Mouse (Mus musculus) limb, embryonic 10.5 days (tissue): ENCODE results near the gene 1810062G17Rik. TPM values are rescaled to one million over a fixed set of nuclear protein-coding genes. Genes with fewer than 3 reads are reported as not detected.

Experiments
- DNase-seq: peaks from one replicate; pipeline ENCODE4 v3.0.0-alpha.2; 2017; ENCODE audit warnings: low spot score
- H3K27ac ChIP-seq: fragments of 300-500 bp; sonication (generic); 2 replicates; pipeline ENCODE4 v1.5.1; 2016; ENCODE audit warnings: mild to moderate bottlenecking
- H3K27me3 ChIP-seq: fragments of 300-500 bp; sonication (generic); 2 replicates; pipeline ENCODE4 v1.6.1; 2016; ENCODE audit warnings: low read depth, mild to moderate bottlenecking; ENCODE audit not compliant: poor library complexity, severe bottlenecking
- H3K36me3 ChIP-seq: fragments of 300-500 bp; sonication (generic); 2 replicates; pipeline ENCODE4 v1.6.1; 2016; ENCODE audit warnings: mild to moderate bottlenecking, moderate library complexity
- H3K4me1 ChIP-seq: fragments of 300-500 bp; sonication (generic); 2 replicates; pipeline ENCODE4 v1.6.1; 2016
- H3K4me3 ChIP-seq: fragments of 300-500 bp; sonication (generic); 2 replicates; pipeline ENCODE4 v1.5.1; 2016; ENCODE audit warnings: mild to moderate bottlenecking, moderate library complexity
- H3K9me3 ChIP-seq: fragments of 300-500 bp; sonication (generic); replicated peaks from 2 replicates; pipeline ENCODE4 v1.6.1; 2016; ENCODE audit warnings: mild to moderate bottlenecking
- WGBS: fragments of 180-500 bp; shearing (Covaris S2); methylation state at CpG from one replicate; pipeline ENCODE4 v1.1.7; 2016; 5-methylcytosine and 5-hydroxymethylcytosine counted together
- polyA plus RNA-seq: library from polyadenylated mRNA; unstranded; fragments of >200 nt; fragmentation: Nextera tagmentation; extraction: Ambion mirVana; gene quantifications from 2 replicates; pipeline ENCODE4 v1.2.1, GENCODE M21; 2016

The 1810062G17Rik gene
- polyA plus RNA-seq, 1 experiment from 2014 or later: 0.84 TPM

DNA sequence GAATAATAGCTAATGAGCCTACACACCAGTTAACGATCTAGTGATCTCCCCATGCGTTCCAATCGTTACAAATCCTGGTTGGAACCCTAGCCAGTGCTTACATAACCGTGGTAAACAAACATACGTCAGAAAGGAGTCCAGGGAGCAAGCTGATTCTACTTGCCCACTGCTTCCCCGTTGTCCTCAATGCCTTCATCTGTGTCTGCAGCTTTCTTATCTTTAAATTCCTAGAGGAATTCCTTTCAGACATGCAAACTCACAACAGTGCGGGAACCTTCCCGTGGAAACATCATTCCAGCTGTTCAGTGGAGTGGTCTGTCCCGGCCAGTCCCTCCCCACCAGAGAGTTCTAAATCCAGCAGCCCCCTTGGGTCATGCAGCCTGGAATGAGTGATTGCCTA lies 7.2 kb downstream of the 1810062G17Rik start:
- Histone ChIP-seq H3K4me3 (no peak overlapping the region), H3K27ac (no peak overlapping the region), H3K27me3 (no peaks in the 10 kb centered on the region), H3K36me3 (no peaks in the 10 kb centered on the region), H3K9me3 (no peaks in the 10 kb centered on the region), H3K4me1 (peaks cover 15% of the 10 kb centered on the region)
- WGBS: 59% methylated on average over 9 of the region's 9 CpGs
- no peak for DNase-seq

DNA sequence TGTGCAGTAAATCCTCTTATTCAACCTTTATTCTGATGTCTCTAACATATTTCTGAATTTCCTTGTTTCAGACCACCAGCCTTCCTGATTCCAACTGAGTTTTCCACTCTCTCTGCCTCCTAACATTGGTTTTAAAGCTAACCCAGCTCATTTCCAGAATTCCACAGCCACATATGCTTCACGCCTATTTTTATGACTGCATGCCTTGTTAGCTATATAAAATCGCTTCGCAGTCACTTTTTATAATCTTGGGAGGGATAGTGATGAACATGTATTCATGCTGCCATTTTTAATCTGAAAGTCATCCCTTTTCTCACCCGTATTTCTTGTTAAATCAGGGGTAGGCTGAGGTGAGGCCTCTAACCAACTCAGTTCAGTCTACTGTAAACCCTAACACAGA lies 8.6 kb downstream of the 1810062G17Rik start:
- WGBS: 91% methylated on average over 4 of the region's 4 CpGs
- DNase-seq: no peak
- Histone ChIP-seq H3K27ac (no peak overlapping the region), H3K4me3 (no peak overlapping the region), H3K36me3 (no peaks in the 10 kb centered on the region), H3K4me1 (peaks cover 15% of the 10 kb centered on the region), H3K27me3 (no peaks in the 10 kb centered on the region), H3K9me3 (no peaks in the 10 kb centered on the region)

DNA sequence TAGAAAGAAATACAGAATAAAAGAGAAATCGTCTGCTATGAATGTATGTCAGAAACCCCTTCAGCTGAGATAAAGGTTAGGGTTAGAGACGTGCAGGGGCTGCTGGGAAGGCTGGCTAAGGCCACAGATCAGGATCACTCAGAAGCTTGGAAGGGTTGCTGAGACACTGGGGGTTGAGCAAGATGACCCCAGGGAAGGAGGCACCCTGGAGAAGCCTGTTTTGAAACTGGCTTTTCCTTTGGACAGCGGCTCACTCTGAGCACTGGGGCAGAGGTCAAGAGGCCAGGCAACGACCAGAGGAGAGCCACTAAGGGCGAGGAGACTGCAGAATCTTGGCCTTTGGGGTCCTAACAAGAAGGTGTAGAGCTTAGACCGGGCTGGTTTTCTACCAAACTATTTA lies 10.4 kb downstream of the 1810062G17Rik start:
- Histone ChIP-seq H3K36me3 (no peaks in the 10 kb centered on the region), H3K4me3 (no peak overlapping the region), H3K27me3 (no peaks in the 10 kb centered on the region), H3K27ac (no peak overlapping the region), H3K4me1 (peaks cover 15% of the 10 kb centered on the region), H3K9me3 (no peaks in the 10 kb centered on the region)
- 56% methylated on average over 6 of the region's 6 CpGs for WGBS
- DNase-seq: no peak

DNA sequence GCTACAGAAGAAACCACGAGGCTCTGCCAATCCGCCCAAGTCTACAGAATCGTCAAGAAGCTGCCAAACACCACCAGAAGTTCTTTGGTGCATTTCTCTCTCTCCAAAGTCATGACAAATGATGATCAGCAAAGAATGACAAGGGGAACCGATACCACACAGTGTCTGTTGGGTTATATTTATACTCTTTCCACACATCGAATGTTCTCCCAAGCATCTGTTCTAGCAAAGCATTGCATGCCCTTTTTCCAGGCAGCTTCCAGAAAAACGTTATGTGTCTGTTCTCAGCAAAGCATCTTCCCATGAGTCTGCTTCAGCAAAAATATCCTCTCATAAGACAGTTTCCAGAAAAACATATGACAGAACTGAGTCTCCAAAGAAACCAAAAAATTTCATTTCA lies 11.1 kb downstream of the 1810062G17Rik start:
- WGBS: 91% methylated on average over 6 of the region's 6 CpGs

DNA sequence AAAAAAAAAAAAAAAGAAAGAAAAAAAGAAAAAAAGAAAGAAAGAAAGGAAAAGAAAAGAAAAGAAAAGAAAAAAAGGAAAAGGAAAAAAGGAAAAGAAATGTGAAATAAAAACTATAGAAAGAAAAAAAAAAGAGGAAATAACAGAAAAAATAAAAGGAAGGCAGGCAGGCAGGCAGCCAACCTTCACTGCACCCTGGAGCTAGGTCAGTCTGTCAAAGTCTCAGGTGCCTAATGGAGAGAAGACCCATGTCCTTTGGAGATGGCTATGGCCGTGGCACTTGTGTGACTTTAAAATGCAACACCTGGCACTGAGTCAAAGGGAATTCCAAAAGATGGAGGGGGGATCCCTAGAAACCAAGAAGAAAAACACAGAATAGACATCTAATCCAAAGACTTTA lies 12.6 kb downstream of the 1810062G17Rik start:
- no peaks in the 10 kb centered on the region for H3K4me1 ChIP-seq
- H3K27ac ChIP-seq: no peak overlapping the region
- DNase-seq: no peak
- H3K9me3 ChIP-seq: no peaks in the 10 kb centered on the region
- H3K4me3 ChIP-seq: no peak overlapping the region
- no peaks in the 10 kb centered on the region for H3K27me3 ChIP-seq
- WGBS: 77% methylated on average over 1 of the region's 1 CpGs
- H3K36me3 ChIP-seq: no peaks in the 10 kb centered on the region

More for the DNA sequence above, 11.1 kb downstream of the 1810062G17Rik start:
- Histone ChIP-seq H3K36me3 (no peaks in the 10 kb centered on the region), H3K4me1 (peaks cover 11% of the 10 kb centered on the region), H3K4me3 (no peak overlapping the region), H3K27ac (no peak overlapping the region), H3K9me3 (no peaks in the 10 kb centered on the region), H3K27me3 (no peaks in the 10 kb centered on the region)
- no peak for DNase-seq

DNA sequence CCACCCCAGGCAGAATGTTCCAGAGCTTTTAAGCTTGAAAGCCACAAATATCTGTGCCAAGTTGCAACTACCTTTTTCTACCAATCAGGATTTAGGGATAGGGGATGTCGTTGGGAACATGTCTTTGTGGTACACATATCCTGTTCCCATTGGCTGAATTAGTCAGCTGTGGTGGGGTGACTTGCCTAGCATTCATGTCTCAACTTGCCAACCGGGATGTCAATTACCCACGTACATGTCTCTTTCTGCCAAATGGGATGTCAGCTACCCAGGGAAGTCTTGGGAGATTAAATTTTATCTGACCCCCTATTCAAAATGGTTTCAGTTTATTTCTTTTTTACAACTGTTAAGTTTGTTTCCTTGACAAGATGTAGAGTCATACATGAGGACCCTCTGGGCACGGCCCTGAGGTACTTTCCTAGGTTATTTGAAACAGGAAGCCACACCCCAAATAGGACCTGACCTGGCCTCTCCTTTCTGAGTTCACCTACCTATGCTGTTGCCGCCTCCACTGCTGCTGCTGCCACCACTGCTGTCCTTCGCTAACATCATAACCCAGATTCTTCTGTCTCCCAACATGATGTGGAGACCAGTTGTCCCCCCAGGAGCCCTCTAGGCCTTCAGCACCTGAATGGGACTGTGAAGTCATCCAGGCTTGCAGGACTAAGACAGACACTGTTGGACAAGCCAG lies 13.3 kb downstream of the 1810062G17Rik start:
- Histone ChIP-seq H3K4me1 (no peaks in the 10 kb centered on the region), H3K27ac (no peak overlapping the region), H3K36me3 (no peaks in the 10 kb centered on the region), H3K4me3 (no peak overlapping the region), H3K9me3 (no peaks in the 10 kb centered on the region), H3K27me3 (no peaks in the 10 kb centered on the region)
- DNase-seq: no peak
- 86% methylated on average over 6 of the region's 6 CpGs for WGBS

DNA sequence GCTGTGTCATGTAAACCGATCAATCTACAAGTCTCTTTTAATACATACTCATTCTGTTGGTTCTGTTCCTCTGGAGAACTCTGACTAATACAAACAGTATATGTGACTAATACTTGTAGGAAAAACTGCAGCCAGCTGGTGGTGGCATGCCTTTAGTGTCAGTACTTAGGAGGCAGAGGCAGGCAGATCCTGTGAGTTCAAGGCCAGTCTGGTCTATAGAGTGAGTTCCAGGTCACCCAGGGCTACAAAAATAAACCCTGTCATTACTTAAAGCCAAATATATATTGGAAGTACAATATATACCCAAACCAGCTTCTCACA lies 13.8 kb downstream of the 1810062G17Rik start:
- no peaks in the 10 kb centered on the region for H3K4me1 ChIP-seq

DNA sequence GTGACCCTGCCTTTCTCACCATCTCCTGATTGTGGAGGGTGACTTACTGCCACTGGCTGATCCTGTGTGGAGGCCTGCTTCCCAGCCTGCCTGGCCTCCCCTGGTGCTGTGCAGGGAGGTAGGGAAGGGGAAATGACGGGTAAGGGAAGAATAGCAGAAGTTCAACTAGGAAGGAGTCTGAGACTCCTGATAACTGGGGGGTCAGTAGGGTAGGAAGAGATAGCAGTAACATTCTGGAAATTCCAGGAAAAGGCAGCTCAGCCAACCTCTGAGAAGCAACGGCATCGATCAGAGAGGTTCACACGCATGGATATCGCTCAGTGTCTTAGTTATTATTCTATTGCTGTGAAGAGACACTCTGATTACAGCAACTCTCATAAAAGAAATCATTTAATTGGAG lies 15.8 kb downstream of the 1810062G17Rik start:
- Histone ChIP-seq H3K36me3 (no peaks in the 10 kb centered on the region), H3K27me3 (peaks cover 8% of the 10 kb centered on the region), H3K27ac (no peak overlapping the region), H3K9me3 (no peaks in the 10 kb centered on the region), H3K4me3 (no peak overlapping the region), H3K4me1 (0 out of 2 replicates have a peak, but pooled peaks cover 3% of the 10 kb centered on the region)
- no peak for DNase-seq
- 86% methylated on average over 5 of the region's 5 CpGs for WGBS

More for the DNA sequence above, 13.8 kb downstream of the 1810062G17Rik start:
- H3K27ac ChIP-seq: no peak overlapping the region
- no peaks in the 10 kb centered on the region for H3K27me3 ChIP-seq
- H3K36me3 ChIP-seq: no peaks in the 10 kb centered on the region
- DNase-seq: no peak
- no peak overlapping the region for H3K4me3 ChIP-seq
- no peaks in the 10 kb centered on the region for H3K9me3 ChIP-seq
- 88% methylated on average over 1 of the region's 1 CpGs for WGBS

DNA sequence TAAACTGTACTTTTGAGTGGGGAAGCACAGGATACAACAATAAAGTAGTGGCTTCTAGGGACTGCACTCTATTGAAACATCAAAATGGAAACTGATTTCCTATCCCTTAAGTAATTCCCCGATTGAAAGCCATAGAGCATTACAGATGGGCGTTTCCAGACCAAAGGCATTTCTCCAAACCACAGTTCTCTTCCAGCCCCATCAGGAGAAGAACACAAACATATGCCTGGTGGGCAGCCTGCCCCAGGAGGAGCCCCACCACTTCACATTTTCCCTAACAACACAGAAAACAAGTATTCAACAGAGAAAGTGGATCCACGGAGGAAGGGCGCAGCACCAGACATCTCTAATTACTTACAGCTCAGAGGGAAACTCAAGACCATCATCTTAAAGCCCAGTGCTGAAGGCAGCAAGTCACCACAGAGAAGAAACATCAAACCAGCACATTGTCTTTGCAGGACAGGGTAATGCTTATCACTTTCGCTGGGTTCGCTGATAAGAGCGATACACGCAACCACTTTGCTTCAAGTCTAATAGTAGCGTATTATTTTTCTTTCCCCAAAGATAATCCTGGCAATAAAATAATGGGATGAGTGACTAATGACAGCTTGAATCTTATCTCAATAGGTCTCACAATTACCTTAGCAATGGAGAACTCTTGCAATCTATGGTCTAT lies 17.1 kb downstream of the 1810062G17Rik start:
- no peak for DNase-seq
- Histone ChIP-seq H3K4me1 (0 out of 2 replicates have a peak, but pooled peaks cover 3% of the 10 kb centered on the region), H3K27ac (no peak overlapping the region), H3K27me3 (peaks cover 8% of the 10 kb centered on the region), H3K36me3 (no peaks in the 10 kb centered on the region), H3K4me3 (no peak overlapping the region), H3K9me3 (no peaks in the 10 kb centered on the region)
- 87% methylated on average over 9 of the region's 9 CpGs for WGBS

DNA sequence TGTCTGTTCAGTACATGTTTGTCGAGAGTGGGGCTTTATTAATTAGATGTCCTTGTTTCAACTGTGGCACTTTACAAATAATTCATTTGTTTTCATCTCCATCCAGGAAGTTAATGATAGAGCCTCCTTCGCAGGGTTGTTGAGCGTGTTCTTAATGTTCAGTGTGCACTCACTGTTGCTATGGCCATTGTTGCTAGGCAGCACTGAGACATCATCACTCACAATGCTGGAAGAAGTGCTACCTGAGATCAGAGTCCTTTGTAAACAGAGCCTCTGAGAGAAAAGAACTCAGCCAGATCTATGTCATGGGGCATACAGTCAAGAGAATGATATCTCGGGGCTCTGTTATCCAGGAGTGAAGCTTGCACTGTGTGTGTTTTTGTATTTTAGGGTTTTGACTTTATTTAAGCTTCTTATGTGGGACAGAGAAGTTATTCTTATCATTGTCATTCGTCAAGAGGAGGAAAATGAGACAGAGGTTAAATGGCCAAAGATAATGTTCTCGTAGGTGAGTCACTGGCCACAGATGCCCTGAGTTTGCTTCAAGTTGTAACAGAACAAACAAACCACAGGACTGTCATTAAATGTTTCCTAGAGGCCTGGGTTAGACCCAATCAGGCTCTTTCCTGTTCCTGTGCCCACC lies 18.0 kb downstream of the 1810062G17Rik start:
- WGBS: 81% methylated on average over 6 of the region's 6 CpGs
- Histone ChIP-seq H3K9me3 (no peaks in the 10 kb centered on the region), H3K27me3 (peaks cover 8% of the 10 kb centered on the region), H3K27ac (no peak overlapping the region), H3K4me1 (0 out of 2 replicates have a peak, but pooled peaks cover 3% of the 10 kb centered on the region), H3K4me3 (no peak overlapping the region), H3K36me3 (no peaks in the 10 kb centered on the region)
- DNase-seq: no peak

DNA sequence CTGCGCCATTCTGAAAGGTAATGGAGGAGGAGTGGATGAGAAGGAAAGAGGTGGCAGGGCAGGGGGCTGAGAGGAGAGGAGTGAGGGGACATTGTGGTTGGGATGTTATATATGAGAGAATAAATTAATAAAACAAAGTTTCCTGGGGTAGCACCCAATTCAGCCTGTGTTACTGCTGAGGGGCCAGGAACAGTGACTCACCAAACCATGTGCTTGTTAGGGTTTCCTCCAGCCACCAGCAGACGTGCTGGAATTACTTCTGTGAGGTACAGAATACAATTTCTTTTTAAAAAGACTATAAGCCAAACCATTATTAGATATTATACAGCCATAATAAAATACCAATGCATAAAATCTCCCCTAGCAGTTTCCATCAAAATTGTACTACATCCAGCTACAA lies 18.9 kb downstream of the 1810062G17Rik start:
- Histone ChIP-seq H3K36me3 (no peaks in the 10 kb centered on the region), H3K27ac (no peak overlapping the region), H3K9me3 (no peaks in the 10 kb centered on the region), H3K27me3 (peaks cover 8% of the 10 kb centered on the region), H3K4me1 (0 out of 2 replicates have a peak, but pooled peaks cover 3% of the 10 kb centered on the region), H3K4me3 (no peak overlapping the region)
- WGBS: 84% methylated on average over 2 of the region's 2 CpGs
- DNase-seq: no peak

DNA sequence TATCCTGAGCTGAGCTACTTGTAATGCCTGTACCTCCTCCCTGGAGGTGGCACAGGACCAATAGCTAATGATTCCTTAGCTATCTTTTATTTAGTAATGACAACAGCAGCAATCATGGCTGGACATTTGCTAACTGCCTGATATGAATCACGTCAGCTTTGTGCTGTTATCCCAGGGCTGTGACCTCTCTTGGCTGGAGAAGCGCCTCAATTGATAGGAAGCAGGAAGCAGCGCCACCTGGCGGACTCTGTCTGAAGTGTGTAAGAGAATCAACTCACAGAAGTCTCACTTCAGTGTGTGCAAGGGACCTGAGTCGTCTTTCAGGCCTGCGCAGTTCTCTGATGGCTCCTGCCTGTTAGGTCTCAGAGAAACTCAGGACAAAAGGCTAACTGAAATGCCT lies 19.7 kb downstream of the 1810062G17Rik start:
- no peak overlapping the region for H3K27ac ChIP-seq
- H3K36me3 ChIP-seq: no peaks in the 10 kb centered on the region
- H3K4me1 ChIP-seq: 0 out of 2 replicates have a peak, but pooled peaks cover 3% of the 10 kb centered on the region
- no peak overlapping the region for H3K4me3 ChIP-seq
- peak; percentile 90 for DNase-seq
- H3K9me3 ChIP-seq: no peaks in the 10 kb centered on the region
- peaks cover 8% of the 10 kb centered on the region for H3K27me3 ChIP-seq
- 16% methylated on average over 6 of the region's 6 CpGs for WGBS

DNA sequence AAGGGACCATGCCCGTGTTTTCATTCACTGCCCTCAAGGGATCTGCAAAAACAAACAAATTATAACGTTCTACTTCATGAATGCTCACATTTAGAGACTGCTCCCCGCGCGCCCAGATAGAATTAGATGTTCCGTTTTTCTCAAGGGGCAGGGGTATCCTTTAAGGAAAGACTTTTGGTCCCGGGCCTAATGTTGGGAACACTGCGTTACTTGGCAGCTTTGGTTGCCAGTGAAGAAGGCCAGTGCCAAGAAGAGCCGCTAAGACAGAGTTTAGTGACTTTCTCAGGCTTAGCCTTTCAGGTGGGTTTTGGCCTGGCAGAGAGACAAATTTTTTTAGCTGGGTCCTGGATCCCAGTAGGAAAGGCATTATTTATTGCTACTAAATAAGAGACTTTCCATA lies 20.5 kb downstream of the 1810062G17Rik start:
- Histone ChIP-seq H3K4me3 (no peak overlapping the region), H3K27me3 (peaks cover 8% of the 10 kb centered on the region), H3K36me3 (no peaks in the 10 kb centered on the region), H3K27ac (no peak overlapping the region), H3K4me1 (0 out of 2 replicates have a peak, but pooled peaks cover 3% of the 10 kb centered on the region), H3K9me3 (no peaks in the 10 kb centered on the region)
- WGBS: 91% methylated on average over 9 of the region's 9 CpGs
- DNase-seq: no peak
